Mouse (Mus musculus) limb, embryonic 10.5 days (tissue): Measurements from ENCODE around the gene Klhl1. TPM values are rescaled to one million over a fixed set of nuclear protein-coding genes. Genes with fewer than 3 reads are reported as not detected.
"Not testable (repeated sequence)": the region's sequence is repeated elsewhere in the genome, so short reads cannot be mapped to it uniquely, and the experiment has no call there.

Experiments used
- DNase-seq: peaks from one replicate; pipeline ENCODE4 v3.0.0-alpha.2; 2017; ENCODE audit warnings: low spot score
- H3K27ac ChIP-seq: fragments of 300-500 bp; sonication (generic); 2 replicates; pipeline ENCODE4 v1.5.1; 2016; ENCODE audit warnings: mild to moderate bottlenecking
- H3K27me3 ChIP-seq: fragments of 300-500 bp; sonication (generic); 2 replicates; pipeline ENCODE4 v1.6.1; 2016; ENCODE audit warnings: low read depth, mild to moderate bottlenecking; ENCODE audit not compliant: poor library complexity, severe bottlenecking
- H3K36me3 ChIP-seq: fragments of 300-500 bp; sonication (generic); 2 replicates; pipeline ENCODE4 v1.6.1; 2016; ENCODE audit warnings: mild to moderate bottlenecking, moderate library complexity
- H3K4me1 ChIP-seq: fragments of 300-500 bp; sonication (generic); 2 replicates; pipeline ENCODE4 v1.6.1; 2016
- H3K4me3 ChIP-seq: fragments of 300-500 bp; sonication (generic); 2 replicates; pipeline ENCODE4 v1.5.1; 2016; ENCODE audit warnings: mild to moderate bottlenecking, moderate library complexity
- H3K9me3 ChIP-seq: fragments of 300-500 bp; sonication (generic); replicated peaks from 2 replicates; pipeline ENCODE4 v1.6.1; 2016; ENCODE audit warnings: mild to moderate bottlenecking
- WGBS: fragments of 180-500 bp; shearing (Covaris S2); methylation state at CpG from one replicate; pipeline ENCODE4 v1.1.7; 2016; 5-methylcytosine and 5-hydroxymethylcytosine counted together
- polyA plus RNA-seq: library from polyadenylated mRNA; unstranded; fragments of >200 nt; fragmentation: Nextera tagmentation; extraction: Ambion mirVana; gene quantifications from 2 replicates; pipeline ENCODE4 v1.2.1, GENCODE M21; 2016

Gene Klhl1
- polyA plus RNA-seq, 1 experiment from 2014 or later = not detected

DNA sequence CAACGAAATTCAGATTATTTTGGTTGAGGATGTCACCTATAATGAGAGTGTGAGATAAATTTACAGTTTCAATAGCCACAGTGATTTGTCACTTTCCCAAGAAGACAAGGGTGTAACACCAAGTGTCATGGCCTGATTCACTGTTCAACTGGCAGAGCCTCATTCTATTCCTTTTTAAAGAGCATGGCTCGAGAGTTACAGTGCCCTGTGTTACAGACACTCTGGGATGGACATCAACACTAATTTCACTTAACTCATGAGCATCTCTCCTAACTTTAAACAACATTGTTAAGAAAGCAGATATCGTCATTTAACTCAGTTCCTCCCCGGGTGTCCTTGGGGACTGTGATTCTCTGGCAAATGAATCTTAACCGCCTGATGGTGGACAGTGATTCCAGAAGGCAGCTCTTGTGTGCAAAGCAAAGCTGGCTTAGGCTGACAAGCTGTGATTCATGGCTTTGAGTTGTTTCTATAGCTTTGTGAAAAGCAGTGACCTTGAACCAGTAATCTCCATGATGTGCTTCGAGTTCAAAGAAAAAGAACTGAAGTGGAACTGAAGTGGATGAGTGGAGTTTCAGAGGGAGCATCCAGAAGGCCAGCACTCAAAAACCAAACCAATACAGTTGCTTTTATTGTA lies 301.0 kb downstream of the Klhl1 start:
- H3K27me3 ChIP-seq = no peaks in the 10 kb centered on the region
- no peaks in the 10 kb centered on the region for H3K4me1 ChIP-seq
- H3K4me3 ChIP-seq = no peak overlapping the region
- H3K9me3 ChIP-seq = no peaks in the 10 kb centered on the region
- no peaks in the 10 kb centered on the region for H3K36me3 ChIP-seq
- 85% methylated on average over 6 of the region's 6 CpGs for WGBS
- DNase-seq = no peak
- H3K27ac ChIP-seq = no peak overlapping the region

DNA sequence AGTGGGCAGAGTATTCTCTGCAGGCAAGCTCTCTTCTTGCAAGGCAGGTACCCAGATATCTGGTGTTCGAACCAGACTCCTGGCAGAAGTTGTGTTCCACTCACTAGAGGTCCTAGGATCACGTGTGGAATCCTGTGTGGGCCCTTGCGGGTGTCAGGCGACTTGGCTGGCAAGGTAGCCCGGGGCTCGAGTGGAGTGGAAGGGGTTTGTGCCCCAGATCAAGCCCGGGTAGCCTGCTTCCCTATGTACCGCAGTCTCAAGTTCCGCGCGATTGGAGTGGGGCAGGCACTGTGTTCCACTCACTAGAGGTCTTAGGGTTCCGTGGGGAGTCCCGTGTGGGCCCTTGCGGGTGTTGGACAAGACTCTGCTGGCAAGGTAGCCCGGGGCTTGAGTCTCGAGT lies 324.1 kb downstream of the Klhl1 start:
- not testable (repeated sequence) for H3K4me1 ChIP-seq, DNase-seq, H3K27me3 ChIP-seq, H3K36me3 ChIP-seq, H3K4me3 ChIP-seq, H3K9me3 ChIP-seq, H3K27ac ChIP-seq
- WGBS = 94% methylated on average over 14 of the region's 16 CpGs

DNA sequence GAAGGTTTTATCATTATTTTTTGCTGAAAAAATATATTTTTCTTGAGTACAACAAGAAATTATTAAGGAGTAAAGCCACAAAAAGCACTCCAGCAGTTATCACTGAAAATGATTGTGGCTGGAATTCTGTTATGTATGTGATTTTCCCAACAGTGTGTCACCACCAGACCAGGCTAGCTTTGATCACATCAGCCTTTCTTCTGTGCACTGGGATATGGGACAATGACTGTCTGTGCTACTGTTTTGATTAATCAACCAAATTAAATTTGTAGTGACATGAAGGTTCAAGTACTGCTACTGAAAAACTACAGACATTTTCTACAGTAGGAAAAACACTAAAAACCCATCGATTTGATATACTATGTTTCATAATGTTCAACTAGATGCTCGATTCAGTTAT lies 344.4 kb downstream of the Klhl1 start:
- Histone ChIP-seq H3K9me3 (no peaks in the 10 kb centered on the region), H3K27me3 (no peaks in the 10 kb centered on the region), H3K4me1 (no peaks in the 10 kb centered on the region), H3K27ac (no peak overlapping the region), H3K36me3 (no peaks in the 10 kb centered on the region), H3K4me3 (no peak overlapping the region)
- no peak for DNase-seq
- 90% methylated on average over 2 of the region's 2 CpGs for WGBS

DNA sequence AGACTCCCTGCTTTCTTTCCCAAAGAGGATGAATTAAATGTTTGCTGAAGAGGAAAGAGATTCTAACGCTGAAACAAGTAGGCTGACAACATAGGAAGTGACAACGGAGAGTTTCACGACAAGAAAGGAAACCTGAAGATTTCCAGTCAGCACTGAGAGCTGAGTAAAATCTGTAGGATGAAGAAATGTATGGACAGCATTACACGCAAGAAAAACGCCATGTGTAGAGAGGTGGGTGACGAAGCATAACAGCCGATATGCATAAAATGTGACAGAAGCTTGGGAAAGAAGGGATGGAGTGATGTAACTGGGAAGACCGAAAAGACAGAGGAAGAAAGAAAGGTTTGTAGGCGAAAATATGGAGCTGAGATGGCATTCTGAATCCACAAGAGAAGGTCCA lies 375.8 kb downstream of the Klhl1 start:
- H3K27me3 ChIP-seq = no peaks in the 10 kb centered on the region
- DNase-seq = no peak
- H3K9me3 ChIP-seq = no peaks in the 10 kb centered on the region
- no peak overlapping the region for H3K27ac ChIP-seq
- WGBS = 79% methylated on average over 9 of the region's 9 CpGs
- H3K4me1 ChIP-seq = no peaks in the 10 kb centered on the region
- no peaks in the 10 kb centered on the region for H3K36me3 ChIP-seq
- no peak overlapping the region for H3K4me3 ChIP-seq

DNA sequence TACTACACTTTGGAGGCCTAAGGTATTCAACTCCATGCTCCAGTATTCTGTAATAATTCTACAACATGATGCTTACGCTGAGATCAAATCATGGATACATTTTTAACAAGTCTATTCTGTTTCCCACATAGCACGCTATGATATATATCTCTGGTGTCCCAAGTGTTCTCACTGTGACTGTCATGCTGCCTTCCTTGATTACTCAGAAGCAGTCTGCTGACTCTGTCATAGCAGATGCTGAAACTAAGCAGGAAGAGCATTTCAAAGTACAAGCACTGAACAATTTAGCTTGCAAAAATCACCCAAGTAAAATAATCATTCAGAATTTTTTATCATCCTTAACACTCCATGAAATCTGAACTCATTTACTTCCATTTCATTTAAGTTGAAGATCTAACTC lies 378.7 kb downstream of the Klhl1 start:
- WGBS = 92% methylated on average over 2 of the region's 2 CpGs
- DNase-seq = no peak

DNA sequence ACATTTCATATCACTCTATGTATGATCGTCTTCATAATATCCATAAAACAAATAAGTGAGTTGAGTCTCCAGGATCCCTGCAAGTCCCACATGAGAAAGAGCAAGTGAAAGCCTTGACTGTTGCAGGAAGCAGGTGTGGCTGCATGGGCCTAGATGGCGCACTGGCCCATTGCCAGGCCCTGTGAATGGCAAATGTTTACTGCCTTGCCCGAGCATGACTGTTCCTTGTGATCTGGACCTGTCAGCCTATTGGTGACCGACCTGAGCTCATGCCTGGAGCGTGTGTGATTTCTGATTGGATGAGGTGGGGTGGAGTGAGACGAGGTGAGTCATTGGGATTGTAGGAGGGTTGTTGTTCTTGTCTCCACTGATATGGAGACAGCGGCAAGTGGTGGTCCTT lies 411.5 kb downstream of the Klhl1 start:
- Histone ChIP-seq H3K4me1 (no peaks in the 10 kb centered on the region), H3K36me3 (no peaks in the 10 kb centered on the region), H3K9me3 (no peaks in the 10 kb centered on the region), H3K27me3 (no peaks in the 10 kb centered on the region), H3K27ac (no peak overlapping the region), H3K4me3 (no peak overlapping the region)
- WGBS = 86% methylated on average over 7 of the region's 7 CpGs
- DNase-seq = no peak

More for the DNA sequence above, 378.7 kb downstream of the Klhl1 start:
- no peak overlapping the region for H3K27ac ChIP-seq
- H3K9me3 ChIP-seq = no peaks in the 10 kb centered on the region
- H3K4me1 ChIP-seq = no peaks in the 10 kb centered on the region
- H3K4me3 ChIP-seq = no peak overlapping the region
- H3K36me3 ChIP-seq = no peaks in the 10 kb centered on the region
- no peaks in the 10 kb centered on the region for H3K27me3 ChIP-seq

DNA sequence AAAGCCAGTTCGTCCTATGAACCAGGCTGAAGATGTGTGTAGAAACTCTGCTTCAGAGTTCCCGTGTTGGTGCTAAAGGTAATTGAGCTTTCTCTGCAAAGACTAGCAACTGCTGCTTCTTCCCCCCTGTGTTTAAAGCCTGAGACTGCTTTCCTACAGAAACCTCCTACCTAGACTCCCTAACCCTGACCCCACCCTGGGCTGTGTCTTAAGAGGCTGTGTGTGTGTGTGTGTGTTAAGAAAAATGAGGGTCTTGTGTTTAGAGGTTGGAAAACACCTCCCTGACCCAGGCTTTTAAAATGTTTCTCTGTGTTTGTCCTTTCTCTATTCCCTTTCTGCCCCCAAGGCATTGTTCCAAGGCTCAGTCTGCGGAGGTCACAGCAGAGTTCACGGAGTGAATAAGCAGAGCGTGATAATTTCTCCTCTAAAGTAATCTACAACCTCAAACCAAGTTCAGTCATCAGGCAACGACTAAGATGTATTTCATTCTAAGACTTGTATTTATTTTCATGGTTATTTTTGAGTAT lies 437.2 kb downstream of the Klhl1 start:
- no peak overlapping the region for H3K27ac ChIP-seq
- H3K36me3 ChIP-seq = no peaks in the 10 kb centered on the region
- no peak overlapping the region for H3K4me3 ChIP-seq
- H3K4me1 ChIP-seq = no peaks in the 10 kb centered on the region
- no peak for DNase-seq
- no peaks in the 10 kb centered on the region for H3K9me3 ChIP-seq
- H3K27me3 ChIP-seq = no peaks in the 10 kb centered on the region
- WGBS = 75% methylated on average over 6 of the region's 6 CpGs

DNA sequence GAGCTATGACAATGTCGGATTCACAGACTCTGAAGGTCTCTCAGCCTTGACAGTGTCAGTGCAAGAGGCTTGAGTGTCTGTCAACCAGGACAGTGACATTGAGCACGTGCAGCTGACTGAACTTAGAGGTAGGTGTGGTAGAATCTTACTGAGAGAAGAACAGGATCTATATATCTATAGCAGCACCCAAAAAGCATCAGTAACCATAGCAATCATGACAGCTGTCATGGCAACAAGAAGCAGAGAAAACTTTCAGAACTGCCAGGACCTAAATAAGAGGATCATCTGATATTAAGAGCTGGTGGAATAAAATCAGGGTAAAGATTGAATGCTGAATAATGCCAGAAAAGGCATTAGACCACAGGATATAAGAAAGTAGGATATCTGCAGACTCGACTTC lies 453.0 kb downstream of the Klhl1 start:
- Histone ChIP-seq H3K9me3 (no peaks in the 10 kb centered on the region), H3K4me1 (no peaks in the 10 kb centered on the region), H3K36me3 (no peaks in the 10 kb centered on the region), H3K27ac (no peak overlapping the region), H3K4me3 (no peak overlapping the region), H3K27me3 (no peaks in the 10 kb centered on the region)
- 74% methylated on average over 3 of the region's 3 CpGs for WGBS
- no peak for DNase-seq
